Mouse (Mus musculus): Measurements from ENCODE around the gene Ifrd1.

GRCm38 (mm10) chr12:40245434-40245970, 2.8 kb downstream of the Ifrd1 start:
- TF ChIP-seq POLR2A (IDR thresholded peaks at IDR 0.05; ENCODE audit: borderline replicate concordance, extremely low read depth, low read depth, low read length): no peak
- TF ChIP-seq CTCF (IDR thresholded peaks at IDR 0.05; ENCODE audit: insufficient read depth, low read length): no peak
